Mouse (Mus musculus): ENCODE data around the gene Cyth1.

Cyth1 gene

GRCm38 (mm10) chr11:118160763-118161162 lies 87.6 kb downstream of the Cyth1 start:
- POLR2A ChIA-PET: no interaction called here
- CTCF ChIA-PET: interaction anchor here in 2 of 4 experiments (0.7 to 1.1 kb wide), 2 partner anchors 59 to 1667 kb away, joined by 3 read pairs; partner anchors contain the start of gene Prpsap1 (in 1 of the 2)

GRCm38 (mm10) chr11:118158753-118159152 lies 89.6 kb downstream of the Cyth1 start:
- POLR2A ChIA-PET: no interaction called here
- CTCF ChIA-PET: no interaction called here

GRCm38 (mm10) chr11:118156480-118157060 lies 91.8 kb downstream of the Cyth1 start:
- POLR2A ChIA-PET: interaction anchor here in 1 of 4 experiments (0.6 kb wide), 1 partner anchor 23 kb away, joined by 3 read pairs; no protein-coding TSS in a partner anchor
- CTCF ChIA-PET: interaction anchor here in 1 of 4 experiments (0.6 kb wide), 1 partner anchor 175 kb away, joined by 3 read pairs; no protein-coding TSS in a partner anchor

GRCm38 (mm10) chr11:118152964-118153363 lies 95.4 kb downstream of the Cyth1 start:
- POLR2A ChIA-PET: no interaction called here
- CTCF ChIA-PET: no interaction called here

GRCm38 (mm10) chr11:118151423-118152180 lies 96.8 kb downstream of the Cyth1 start:
- ChIA-PET POLR2A (interaction anchor here in 1 of 4 experiments (0.9 to 1.1 kb wide), 2 partner anchors 11 to 22 kb away, joined by 4 read pairs; no protein-coding TSS in a partner anchor), CTCF (interaction anchor here (0.6 to 0.7 kb wide), 5 partner anchors 9 to 847 kb away, joined by 3 read pairs; no protein-coding TSS in a partner anchor)

- ChIA-PET CTCF (interaction anchor here in 1 of 4 experiments (0.6 kb wide), 1 partner anchor 309 kb away, joined by 5 read pairs; no protein-coding TSS in a partner anchor), POLR2A (no interaction called here)
Observed at GRCm38 (mm10) chr11:118150115-118150701, 98.2 kb downstream of the Cyth1 start.

GRCm38 (mm10) chr11:118147877-118148637 lies 100.3 kb downstream of the Cyth1 start:
- CTCF ChIA-PET: no interaction called here
- POLR2A ChIA-PET: interaction anchor here in 1 of 4 experiments (0.8 kb wide), 1 partner anchor 454 kb away, joined by 5 read pairs; no protein-coding TSS in a partner anchor

- ChIA-PET POLR2A (interaction anchor here in 3 of 4 experiments (0.7 to 1.8 kb wide), 5 partner anchors 8 to 143 kb away, joined by 3 to 6 read pairs (median 3); partner anchors contain the start of gene Usp36 (in 1 of the 3)), CTCF (interaction anchor here in 1 of 4 experiments (0.5 to 0.8 kb wide), 2 partner anchors 214 to 272 kb away, joined by 3 to 4 read pairs; no protein-coding TSS in a partner anchor)
Observed at GRCm38 (mm10) chr11:118146446-118146845, 101.9 kb downstream of the Cyth1 start.

GRCm38 (mm10) chr11:118145771-118146351 lies 102.5 kb downstream of the Cyth1 start:
- ChIA-PET CTCF (interaction anchor here in 2 of 4 experiments (0.5 to 0.8 kb wide), 3 partner anchors 215 to 359 kb away, joined by 3 to 4 read pairs (median 3); no protein-coding TSS in a partner anchor), POLR2A (interaction anchor here in 3 of 4 experiments (0.9 to 1.8 kb wide), 5 partner anchors 8 to 144 kb away, joined by 3 to 6 read pairs (median 3); partner anchors contain the start of gene Usp36 (in 1 of the 3))

- ChIA-PET POLR2A (interaction anchor here in 3 of 4 experiments (0.9 to 1.8 kb wide), 3 partner anchors 11 to 145 kb away, joined by 3 to 6 read pairs (median 4); partner anchors contain the start of gene Usp36 (in 1 of the 3)), CTCF (no interaction called here)
Observed at GRCm38 (mm10) chr11:118145092-118145491, 103.3 kb downstream of the Cyth1 start.

- ChIA-PET POLR2A (interaction anchor here in 2 of 4 experiments (0.6 to 0.7 kb wide), 3 partner anchors 67 to 267 kb away, joined by 3 to 4 read pairs (median 3); no protein-coding TSS in a partner anchor), CTCF (no interaction called here)
Observed at GRCm38 (mm10) chr11:118143731-118144130, 104.7 kb downstream of the Cyth1 start.

GRCm38 (mm10) chr11:118142547-118143165 lies 105.7 kb downstream of the Cyth1 start:
- POLR2A ChIA-PET: interaction anchor here in 1 of 4 experiments (1.1 kb wide), 1 partner anchor 9 kb away, joined by 3 read pairs; no protein-coding TSS in a partner anchor
- CTCF ChIA-PET: interaction anchor here in 3 of 4 experiments (0.6 to 1.0 kb wide), 3 partner anchors 10 to 660 kb away, joined by 3 read pairs; no protein-coding TSS in a partner anchor

GRCm38 (mm10) chr11:118140771-118141565 lies 107.4 kb downstream of the Cyth1 start:
- ChIA-PET CTCF (interaction anchor here in 1 of 4 experiments (0.5 to 1.1 kb wide), 2 partner anchors 34 to 262 kb away, joined by 3 read pairs; no protein-coding TSS in a partner anchor), POLR2A (interaction anchor here in 2 of 4 experiments (0.8 to 1.2 kb wide), 3 partner anchors 10 to 25 kb away, joined by 3 to 7 read pairs (median 4); no protein-coding TSS in a partner anchor)

- POLR2A ChIA-PET: no interaction called here
- CTCF ChIA-PET: no interaction called here
Observed at GRCm38 (mm10) chr11:118138347-118138746, 110.0 kb downstream of the Cyth1 start.

- ChIA-PET POLR2A (interaction anchor here in 1 of 4 experiments (0.6 kb wide), 1 partner anchor 89 kb away, joined by 3 read pairs; no protein-coding TSS in a partner anchor), CTCF (interaction anchor here in 1 of 4 experiments (0.8 kb wide), 1 partner anchor 307 kb away, joined by 3 read pairs; no protein-coding TSS in a partner anchor)
Observed at GRCm38 (mm10) chr11:118136172-118136632, 112.2 kb downstream of the Cyth1 start.

- CTCF ChIA-PET: interaction anchor here in 1 of 4 experiments (0.8 kb wide), 1 partner anchor 308 kb away, joined by 3 read pairs; no protein-coding TSS in a partner anchor
- POLR2A ChIA-PET: interaction anchor here in 2 of 4 experiments (0.6 kb wide), 2 partner anchors 88 to 293 kb away, joined by 3 read pairs; partner anchors contain the start of gene C1qtnf1 (in 1 of the 2)
Observed at GRCm38 (mm10) chr11:118135271-118135670, 113.1 kb downstream of the Cyth1 start.
